Mouse (Mus musculus): ENCODE data around the gene Aatf. TPM values are rescaled to one million over a fixed set of nuclear protein-coding genes. Genes with fewer than 3 reads are reported as not detected.
A peak's percentile ranks its signal among the peaks of the same experiment; 100 is the strongest.

Aatf gene
- 10 to 100 TPM; 11.1 to 12.2 TPM for total RNA-seq (2021)
- long read RNA-seq, experiment 1, transcript Aatf-201 (13 exons, 1,822 nt), result major isoform, 15 of 19 reads
- long read RNA-seq, experiment 1, partial matches to known transcripts, result 1 of 19 reads
- long read RNA-seq, experiment 1, other reads (novel, unspliced or antisense), result 3 of 19 reads
- long read RNA-seq, experiment 2, transcript Aatf-201 (13 exons, 1,822 nt), result major isoform, 12 of 15 reads
- long read RNA-seq, experiment 2, partial matches to known transcripts, result 1 of 15 reads
- long read RNA-seq, experiment 2, other reads (novel, unspliced or antisense), result 2 of 15 reads

- peak; percentile 97 for DNase-seq
Observed at GRCm38 (mm10) chr11:84513171-84514116, at the start of gene Aatf. Gene Aatf, minus strand, starts transcription at chr11:84513522.

GRCm38 (mm10) chr11:84562758-84563347 lies 49.5 kb upstream of the Aatf start:
- no peak for DNase-seq

GRCm38 (mm10) chr11:84561546-84561945 lies 48.2 kb upstream of the Aatf start:
- no peak for DNase-seq

GRCm38 (mm10) chr11:84553821-84554450 lies 40.6 kb upstream of the Aatf start:
- DNase-seq, result no peak

GRCm38 (mm10) chr11:84551296-84551695 lies 38.0 kb upstream of the Aatf start:
- no peak for DNase-seq

- no peak for DNase-seq
Observed at GRCm38 (mm10) chr11:84549258-84549791, 36.0 kb upstream of the Aatf start.

GRCm38 (mm10) chr11:84548293-84548692 lies 35.0 kb upstream of the Aatf start:
- no peak for DNase-seq

GRCm38 (mm10) chr11:84539981-84540380 lies 26.7 kb upstream of the Aatf start:
- DNase-seq, result no peak

GRCm38 (mm10) chr11:84529797-84530703 lies 16.7 kb upstream of the Aatf start:
- DNase-seq, result no peak

- DNase-seq, result no peak
Observed at GRCm38 (mm10) chr11:84529143-84529755, 15.9 kb upstream of the Aatf start.

GRCm38 (mm10) chr11:84526976-84527860 lies 13.9 kb upstream of the Aatf start:
- DNase-seq, result no peak

- no peak for DNase-seq
Observed at GRCm38 (mm10) chr11:84526451-84526850, 13.1 kb upstream of the Aatf start.

GRCm38 (mm10) chr11:84525421-84526274 lies 12.3 kb upstream of the Aatf start, which contains the start of gene Lhx1:
Gene Lhx1, minus strand, starts transcription at chr11:84525535.
- no peak for DNase-seq

GRCm38 (mm10) chr11:84524511-84525270 lies 11.4 kb upstream of the Aatf start:
- DNase-seq, result no peak

GRCm38 (mm10) chr11:84523841-84524510 lies 10.7 kb upstream of the Aatf start:
- DNase-seq, result no peak

- no peak for DNase-seq
Observed at GRCm38 (mm10) chr11:84523321-84523831, 10.1 kb upstream of the Aatf start.
